Mouse (Mus musculus): ENCODE results near the gene Olfr1259. TPM values are rescaled to one million over a fixed set of nuclear protein-coding genes. Genes with fewer than 3 reads are reported as not detected.
A peak's percentile ranks its signal among the peaks of the same experiment; 100 is the strongest.
"Not testable (repeated sequence)": the region's sequence is repeated elsewhere in the genome, so short reads cannot be mapped to it uniquely, and the experiment has no call there.

Olfr1259 gene
- polyA plus RNA-seq (2021), result not detected

DNA sequence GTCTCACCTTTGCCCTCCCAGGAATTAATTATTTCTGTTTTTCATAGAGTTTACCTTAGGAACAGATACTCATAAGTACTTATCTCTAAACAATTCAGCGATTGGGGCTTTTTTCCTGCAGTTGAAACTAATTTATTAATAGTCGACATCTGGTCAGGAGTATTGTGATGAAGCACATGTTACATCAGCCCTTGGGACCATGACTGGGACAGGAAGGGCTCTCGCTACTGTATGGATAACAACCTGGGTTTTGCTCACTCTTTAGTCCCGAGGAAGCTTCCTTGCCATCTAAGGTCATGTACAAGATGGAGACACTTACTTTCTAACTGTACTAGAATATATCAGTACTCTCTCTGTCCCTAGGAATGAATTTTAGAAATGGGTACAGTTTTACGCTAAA is at the start of gene Olfr1259:
TSS of gene Olfr1259 (minus strand) at position 101 of the 400 bp plus-strand sequence.
- DNase-seq (ENCODE audit: low read depth, low spot score) (no peak), ATAC-seq (no peak)
- in situ Hi-C loops (cut with MboI; ENCODE audit: low pct_unique_long_range_greater_than_20kb), result no loop called here
- no peak for TF ChIP-seq CTCF (IDR thresholded peaks at IDR 0.05)
- H3K27me3 ChIP-seq, result peaks cover 9% of the 10 kb centered on the region
- ChIA-PET CTCF (no interaction called here), POLR2A (no interaction called here)

GRCm38 (mm10) chr2:89990921-89991320 is 42.5 kb upstream of the Olfr1259 start, which contains the start of gene Olfr1261:
TSS of gene Olfr1261 (plus strand) at chr2:89991221.
- no peak for ATAC-seq
- CTCF ChIA-PET, result no interaction called here
- POLR2A ChIA-PET, result no interaction called here
- no peak for TF ChIP-seq CTCF (IDR thresholded peaks at IDR 0.05)
- DNase-seq (ENCODE audit: low read depth, low spot score), result no peak
- H3K27me3 ChIP-seq, result peaks cover 7% of the 10 kb centered on the region
- in situ Hi-C loops (cut with MboI; ENCODE audit: low pct_unique_long_range_greater_than_20kb), result no loop called here

- in situ Hi-C loops (cut with MboI; ENCODE audit: low pct_unique_long_range_greater_than_20kb), result no loop called here
- TF ChIP-seq CTCF (IDR thresholded peaks at IDR 0.05), result no peak
- DNase-seq (ENCODE audit: low read depth, low spot score) (no peak), ATAC-seq (no peak)
- ChIA-PET POLR2A (no interaction called here), CTCF (interaction anchor here (0.6 kb wide), 1 partner anchor 19 kb away, joined by 3 read pairs; no protein-coding TSS in a partner anchor)
- no peaks in the 10 kb centered on the region for H3K27me3 ChIP-seq
Observed at GRCm38 (mm10) chr2:89977709-89978108, 29.2 kb upstream of the Olfr1259 start.

GRCm38 (mm10) chr2:89974184-89974583 is 25.7 kb upstream of the Olfr1259 start, which contains the start of gene Olfr1260:
TSS of gene Olfr1260 (plus strand) at chr2:89974340.
- no peaks in the 10 kb centered on the region for H3K27me3 ChIP-seq
- in situ Hi-C loops (cut with MboI; ENCODE audit: low pct_unique_long_range_greater_than_20kb), result no loop called here
- no peak for ATAC-seq
- no peak for TF ChIP-seq CTCF (IDR thresholded peaks at IDR 0.05)
- peak; percentile 17 for DNase-seq (ENCODE audit: low read depth, low spot score)
- ChIA-PET CTCF (interaction anchor here (1.1 kb wide), 1 partner anchor 27 kb away, joined by 3 read pairs; no protein-coding TSS in a partner anchor), POLR2A (no interaction called here)

DNA sequence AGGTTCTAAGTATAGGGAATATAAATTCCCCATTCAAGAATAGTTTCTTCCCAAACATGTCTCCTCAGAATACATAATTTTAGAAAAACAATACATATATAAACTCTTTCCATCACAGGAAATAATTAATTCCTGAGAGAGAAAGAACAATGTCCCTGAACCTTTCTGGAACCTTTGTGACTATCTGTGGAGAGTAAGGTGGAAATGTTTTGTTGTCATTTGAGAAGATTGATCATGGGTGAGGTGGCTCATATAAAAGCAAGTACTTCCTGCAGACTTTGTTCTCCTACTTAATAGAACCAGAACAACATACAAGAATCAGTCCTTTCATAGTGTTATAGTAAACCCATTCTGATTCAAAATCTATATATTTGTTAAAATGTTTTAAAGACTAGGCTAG is 21.5 kb downstream of the Olfr1259 start, which contains the start of gene Olfr1258:
TSS of gene Olfr1258 (plus strand) at position 301 of the 400 bp plus-strand sequence.
- ATAC-seq (no peak), DNase-seq (ENCODE audit: low read depth, low spot score) (no peak)
- POLR2A ChIA-PET, result no interaction called here
- H3K27me3 ChIP-seq, result peaks cover 4% of the 10 kb centered on the region
- CTCF ChIA-PET, result no interaction called here
- in situ Hi-C loops (cut with MboI; ENCODE audit: low pct_unique_long_range_greater_than_20kb), result no loop called here
- TF ChIP-seq CTCF (IDR thresholded peaks at IDR 0.05), result no peak

DNA sequence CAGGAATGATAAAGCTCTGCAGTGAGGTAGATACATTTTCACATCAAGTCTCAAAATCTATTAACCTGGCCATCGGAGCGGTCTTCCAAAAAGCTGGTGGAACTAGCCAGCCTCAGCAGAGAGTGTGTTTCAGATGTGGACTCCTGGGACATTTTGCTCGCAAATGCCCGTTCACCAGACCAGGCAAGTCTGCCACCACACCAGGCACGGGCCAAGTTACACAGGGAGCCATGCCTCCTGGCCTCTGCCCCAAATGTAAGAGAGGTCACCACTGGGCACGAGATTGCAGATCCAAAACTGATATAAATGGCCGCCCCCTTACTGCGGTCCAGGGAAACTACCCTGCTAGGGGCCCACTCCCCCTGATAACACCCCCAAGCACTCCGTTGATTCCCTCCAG is 35.8 kb downstream of the Olfr1259 start:
- ATAC-seq; DNase-seq (ENCODE audit: low read depth, low spot score); in situ Hi-C loops (cut with MboI; ENCODE audit: low pct_unique_long_range_greater_than_20kb); H3K27me3 ChIP-seq; CTCF ChIA-PET; POLR2A ChIA-PET: not testable (repeated sequence)

Other genes starting within 250 kb of the Olfr1259 start
- not detected for gene Olfr1252, start 223.7 kb downstream of the Olfr1259 start, polyA plus RNA-seq (2021)
- not detected for gene Olfr1253, start 191.6 kb downstream of the Olfr1259 start, polyA plus RNA-seq (2021)
- not detected for gene Olfr1254, start 155.0 kb downstream of the Olfr1259 start, polyA plus RNA-seq (2021)
- gene Olfr1255, start 136.6 kb downstream of the Olfr1259 start, polyA plus RNA-seq (2021), result not detected
- gene Olfr1256, start 107.1 kb downstream of the Olfr1259 start, polyA plus RNA-seq (2021), result 0.01 TPM
- gene Olfr48, start 100.5 kb downstream of the Olfr1259 start, polyA plus RNA-seq (2021), result not detected
- not detected for gene Olfr1257, start 70.2 kb downstream of the Olfr1259 start, polyA plus RNA-seq (2021)
- not detected for gene Olfr1258, start 21.4 kb downstream of the Olfr1259 start, polyA plus RNA-seq (2021)
- gene Olfr1260, start 25.7 kb upstream of the Olfr1259 start, polyA plus RNA-seq (2021), result 0.01 TPM
- gene Olfr1261, start 42.6 kb upstream of the Olfr1259 start, polyA plus RNA-seq (2021), result not detected
- gene Olfr1262, start 51.5 kb upstream of the Olfr1259 start, polyA plus RNA-seq (2021), result not detected
- not detected for gene Olfr1263, start 63.5 kb upstream of the Olfr1259 start, polyA plus RNA-seq (2021)
- gene Olfr1264, start 76.9 kb upstream of the Olfr1259 start, polyA plus RNA-seq (2021), result not detected
- 0.01 TPM for gene Olfr1265, start 86.7 kb upstream of the Olfr1259 start, polyA plus RNA-seq (2021)
- gene Olfr140, start 114.9 kb upstream of the Olfr1259 start, polyA plus RNA-seq (2021), result not detected
- gene Olfr1269, start 172.7 kb upstream of the Olfr1259 start, polyA plus RNA-seq (2021), result not detected
- gene Olfr32, start 193.6 kb upstream of the Olfr1259 start, polyA plus RNA-seq (2021), result not detected
- not detected for gene Olfr1270, start 204.4 kb upstream of the Olfr1259 start, polyA plus RNA-seq (2021)

All from Patski (cell line).